Mouse (Mus musculus): ENCODE results near the gene Rerg. TPM values are rescaled to one million over a fixed set of nuclear protein-coding genes. Genes with fewer than 3 reads are reported as not detected.

Gene Rerg
- polyA plus RNA-seq, 1 experiment = 3.1 TPM

DNA sequence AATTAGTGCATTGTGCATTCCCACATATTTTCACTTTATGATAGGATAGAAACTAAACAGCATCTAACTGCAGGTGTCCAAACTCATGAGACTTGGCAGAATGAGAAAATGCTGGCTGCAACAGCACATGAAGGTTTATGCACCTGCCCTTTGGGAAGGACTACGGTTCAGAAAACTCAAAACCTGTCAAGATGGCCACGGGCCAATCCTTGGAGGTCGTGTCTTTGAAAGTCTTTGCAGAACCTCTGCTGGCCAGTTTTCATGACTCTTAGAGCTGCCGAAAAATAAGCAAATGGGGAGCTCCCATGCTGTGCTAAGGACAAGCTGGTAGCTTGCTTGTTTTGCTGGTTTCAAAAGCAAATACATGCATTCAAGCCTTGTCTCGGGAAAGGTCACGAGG, 156.0 kb downstream of the Rerg start:
- H3K79me2 ChIP-seq (ENCODE audit: control insufficient read depth, insufficient read depth) = no peaks in the 10 kb centered on the region
- no peak overlapping the region for H3ac ChIP-seq (ENCODE audit: control insufficient read depth, insufficient read length)
- no peaks in the 10 kb centered on the region for H3K36me3 ChIP-seq (ENCODE audit: control insufficient read depth, insufficient read depth)
- no peak overlapping the region for H3K4me2 ChIP-seq (ENCODE audit: low read depth)
- no peaks in the 10 kb centered on the region for H3K27me3 ChIP-seq (ENCODE audit: control insufficient read depth, insufficient read depth, insufficient read length)
- no peak overlapping the region for H3K4me3 ChIP-seq
- TF ChIP-seq E2F4 (IDR thresholded peaks at IDR 0.05; ENCODE audit: insufficient read depth) = no peak
- TF ChIP-seq SRF (IDR thresholded peaks at IDR 0.05; ENCODE audit: control insufficient read depth, insufficient read length, low read depth) = no peak
- no peak for TF ChIP-seq REST (IDR thresholded peaks at IDR 0.05; ENCODE audit: insufficient read depth, insufficient read length)
- TF ChIP-seq MAX (IDR thresholded peaks at IDR 0.05; ENCODE audit: low read depth) = no peak
- TF ChIP-seq POLR2AphosphoS2 (IDR thresholded peaks at IDR 0.05; ENCODE audit: insufficient read length, low read depth) = no peak
- TF ChIP-seq TCF3 (IDR thresholded peaks at IDR 0.05; ENCODE audit: insufficient read length, low read depth) = no peak

DNA sequence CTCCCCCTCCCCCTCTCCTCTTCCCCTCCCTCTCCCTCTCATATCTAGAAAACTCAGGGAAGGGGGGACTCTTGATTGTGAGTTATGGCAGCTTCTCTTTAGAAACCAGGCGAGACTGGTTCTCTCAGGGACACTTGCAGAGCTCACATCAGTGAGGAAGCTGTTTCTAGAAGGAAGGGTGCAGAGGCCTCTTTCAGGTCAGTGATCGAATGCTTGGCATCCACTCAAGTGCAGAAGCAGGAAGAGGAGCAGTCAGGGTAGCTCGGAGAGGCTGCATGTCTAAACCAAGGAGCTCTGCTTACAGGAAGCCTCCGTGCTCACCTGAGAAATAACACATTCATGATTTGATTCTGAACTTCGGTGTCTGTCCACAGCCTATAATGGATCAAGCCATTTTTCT, 159.1 kb downstream of the Rerg start:
- TF ChIP-seq POLR2A (IDR thresholded peaks at IDR 0.05; ENCODE audit: insufficient read length, low read depth) = no peak
- TF ChIP-seq REST (IDR thresholded peaks at IDR 0.05; ENCODE audit: insufficient read depth, insufficient read length) = no peak
- TF ChIP-seq MYOD1 (IDR thresholded peaks at IDR 0.05; ENCODE audit: control insufficient read depth in 1 of 3, insufficient read length in 2 of 3, low read depth in 2 of 3) = no peak
- TF ChIP-seq SRF (IDR thresholded peaks at IDR 0.05; ENCODE audit: control insufficient read depth, insufficient read length, low read depth) = no peak
- no peak for TF ChIP-seq TCF12 (IDR thresholded peaks at IDR 0.05; ENCODE audit: insufficient read depth, poor library complexity, severe bottlenecking)
- H3K4me2 ChIP-seq (ENCODE audit: low read depth) = no peak overlapping the region
- H3ac ChIP-seq (ENCODE audit: control insufficient read depth, insufficient read length) = no peak overlapping the region
- no peaks in the 10 kb centered on the region for H3K79me2 ChIP-seq (ENCODE audit: control insufficient read depth, insufficient read depth)
- H3K4me3 ChIP-seq = no peak overlapping the region
- H3K36me3 ChIP-seq (ENCODE audit: control insufficient read depth, insufficient read depth) = no peaks in the 10 kb centered on the region
- no peaks in the 10 kb centered on the region for H3K27me3 ChIP-seq (ENCODE audit: control insufficient read depth, insufficient read depth, insufficient read length)

Other genes starting within 250 kb of the Rerg start
- gene Erp27, start 248.3 kb downstream of the Rerg start, polyA plus RNA-seq (2012; fragmentation: generic; extraction: Trizol) = 0.05 TPM
- 0.12 TPM for gene Pde6h, start 246.7 kb downstream of the Rerg start, polyA plus RNA-seq (2012; fragmentation: generic; extraction: Trizol)
- gene Arhgdib, start 228.6 kb downstream of the Rerg start, polyA plus RNA-seq (2012; fragmentation: generic; extraction: Trizol) = 90.2 TPM
- not detected for gene Ptpro, start 81.8 kb upstream of the Rerg start, polyA plus RNA-seq (2012; fragmentation: generic; extraction: Trizol)